Mouse (Mus musculus) hindbrain, embryonic 11.5 days (tissue): ENCODE measurements around the gene Gm15517. TPM values are rescaled to one million over a fixed set of nuclear protein-coding genes. Genes with fewer than 3 reads are reported as not detected.

Experiments used
- ATAC-seq: fragments of 200-750 bp; cut with Nextera tagmentation; 2 replicates; pipeline ENCODE4 v1.8.0; 2017; ENCODE audit warnings: mild to moderate bottlenecking, moderate TSS enrichment, moderate library complexity; ENCODE audit not compliant: low FRiP score
- DNase-seq: peaks from one replicate; pipeline ENCODE4 v3.0.0-alpha.2; 2015; ENCODE audit warnings: low spot score
- H3K27ac ChIP-seq: fragments of 300-500 bp; sonication (generic); 2 replicates; pipeline ENCODE4 v1.5.1; 2014; ENCODE audit warnings: mild to moderate bottlenecking, low read depth, low read length
- H3K27me3 ChIP-seq: fragments of 300-500 bp; sonication (generic); 2 replicates; pipeline ENCODE4 v1.6.1; 2014; ENCODE audit warnings: mild to moderate bottlenecking, low read length, moderate library complexity, mixed read lengths; ENCODE audit not compliant: control insufficient read depth, insufficient read depth
- H3K36me3 ChIP-seq: fragments of 300-500 bp; sonication (generic); 2 replicates; pipeline ENCODE4 v1.6.1; 2014; ENCODE audit warnings: mild to moderate bottlenecking, low read length, moderate library complexity, mixed read lengths; ENCODE audit not compliant: control insufficient read depth, insufficient read depth
- H3K4me1 ChIP-seq: fragments of 300-500 bp; sonication (generic); replicated peaks from 2 replicates; pipeline ENCODE4 v1.6.1; 2014; ENCODE audit warnings: low read length, mixed read lengths; ENCODE audit not compliant: control insufficient read depth, insufficient read depth
- H3K4me2 ChIP-seq: fragments of 300-500 bp; sonication (generic); replicated peaks from 2 replicates; pipeline ENCODE4 v1.6.1; 2014; ENCODE audit warnings: mild to moderate bottlenecking, low read depth, low read length
- H3K4me3 ChIP-seq: fragments of 300-500 bp; sonication (generic); 2 replicates; pipeline ENCODE4 v1.5.1; 2014; ENCODE audit warnings: low read depth, low read length
- H3K9ac ChIP-seq: fragments of 300-500 bp; sonication (generic); 2 replicates; pipeline ENCODE4 v1.6.1; 2014; ENCODE audit warnings: low read depth, low read length
- H3K9me3 ChIP-seq: fragments of 300-500 bp; sonication (generic); 2 replicates; pipeline ENCODE4 v1.6.1; 2016; ENCODE audit warnings: low read length; ENCODE audit not compliant: control insufficient read depth
- WGBS: fragments of 180-500 bp; shearing (Covaris S2); extraction: QIAGEN DNeasy Blood & Tissue Kit; methylation state at CpG from one replicate; pipeline ENCODE4 v1.1.7; 2014; 5-methylcytosine and 5-hydroxymethylcytosine counted together
- polyA plus RNA-seq: library from polyadenylated mRNA; unstranded; fragments of >200 nt; fragmentation: Nextera tagmentation; extraction: Ambion mirVana; gene quantifications from 2 replicates; pipeline ENCODE4 v1.2.1, GENCODE M21; 2014

Gene Gm15517
- polyA plus RNA-seq, 1 experiment from 2014 or later: not detected

GRCm38 (mm10) chr7:44257278-44257677 lies 4.0 kb upstream of the Gm15517 start, which contains the start of gene Acp4:
Gene Acp4 (minus strand): TSS chr7:44257378.
- no peak for ATAC-seq

GRCm38 (mm10) chr7:44260410-44260809 lies 837 bp upstream of the Gm15517 start:
- H3K36me3 ChIP-seq: no peaks in the 10 kb centered on the region
- no peak overlapping the region for H3K9ac ChIP-seq
- ATAC-seq: no peak
- H3K4me3 ChIP-seq: no peak overlapping the region
- no peak overlapping the region for H3K4me2 ChIP-seq
- H3K9me3 ChIP-seq: no peaks in the 10 kb centered on the region
- H3K27ac ChIP-seq: no peak overlapping the region
- H3K4me1 ChIP-seq: no peaks in the 10 kb centered on the region
- WGBS: 73% methylated on average over 6 of the region's 6 CpGs
- H3K27me3 ChIP-seq: no peaks in the 10 kb centered on the region; the same call in 1 of the 2 replicates
- DNase-seq: no peak

More at GRCm38 (mm10) chr7:44257278-44257677, 4.0 kb upstream of the Gm15517 start, which contains the start of gene Acp4:
- no peaks in the 10 kb centered on the region for H3K9me3 ChIP-seq
- H3K4me3 ChIP-seq: no peak within 1 kb of the TSS
- WGBS: 72% methylated on average over 4 of the region's 4 CpGs
- H3K4me2 ChIP-seq: no peak within 1 kb of the TSS
- H3K9ac ChIP-seq: no peak within 1 kb of the TSS
- no peaks in the 10 kb centered on the region; the same call in 1 of the 2 replicates for H3K27me3 ChIP-seq
- no peaks in the 10 kb centered on the region for H3K4me1 ChIP-seq
- no peaks in the 10 kb centered on the region for H3K36me3 ChIP-seq
- DNase-seq: no peak
- H3K27ac ChIP-seq: no peak within 1 kb of the TSS

GRCm38 (mm10) chr7:44262791-44263643 lies 1.8 kb downstream of the Gm15517 start:
- no peak overlapping the region for H3K9ac ChIP-seq
- H3K36me3 ChIP-seq: no peaks in the 10 kb centered on the region
- H3K27ac ChIP-seq: no peak overlapping the region
- peak; percentile 98 for DNase-seq
- peak overlapping the region; percentile 41 for H3K4me2 ChIP-seq
- WGBS: 2% methylated on average over 34 of the region's 34 CpGs
- ATAC-seq: peak; percentile 76
- H3K4me3 ChIP-seq: no peak overlapping the region
- no peaks in the 10 kb centered on the region; the same call in 1 of the 2 replicates for H3K27me3 ChIP-seq
- no peaks in the 10 kb centered on the region for H3K4me1 ChIP-seq
- no peaks in the 10 kb centered on the region for H3K9me3 ChIP-seq

- DNase-seq (no peak), ATAC-seq (no peak)
- Histone ChIP-seq H3K4me2 (no peak overlapping the region), H3K27me3 (no peaks in the 10 kb centered on the region), H3K27ac (no peak overlapping the region), H3K4me1 (no peaks in the 10 kb centered on the region), H3K4me3 (no peak overlapping the region), H3K9ac (no peak overlapping the region), H3K36me3 (no peaks in the 10 kb centered on the region), H3K9me3 (no peaks in the 10 kb centered on the region)
- WGBS: 85% methylated on average over 11 of the region's 11 CpGs
Observed at GRCm38 (mm10) chr7:44268117-44268516, 6.9 kb downstream of the Gm15517 start.

GRCm38 (mm10) chr7:44269397-44269796 lies 8.2 kb downstream of the Gm15517 start:
- no peak overlapping the region for H3K27ac ChIP-seq
- no peak overlapping the region for H3K4me2 ChIP-seq
- no peaks in the 10 kb centered on the region for H3K4me1 ChIP-seq
- H3K9ac ChIP-seq: no peak overlapping the region
- H3K9me3 ChIP-seq: no peaks in the 10 kb centered on the region
- DNase-seq (no peak), ATAC-seq (no peak)
- H3K36me3 ChIP-seq: no peaks in the 10 kb centered on the region
- H3K27me3 ChIP-seq: no peaks in the 10 kb centered on the region
- 92% methylated on average over 2 of the region's 2 CpGs for WGBS
- no peak overlapping the region for H3K4me3 ChIP-seq

GRCm38 (mm10) chr7:44271309-44271708 lies 10.1 kb downstream of the Gm15517 start:
- Histone ChIP-seq H3K27me3 (no peaks in the 10 kb centered on the region), H3K4me1 (no peaks in the 10 kb centered on the region), H3K9ac (no peak overlapping the region), H3K4me3 (no peak overlapping the region), H3K27ac (no peak overlapping the region), H3K36me3 (no peaks in the 10 kb centered on the region), H3K9me3 (no peaks in the 10 kb centered on the region), H3K4me2 (no peak overlapping the region)
- whole genome bisulfite sequencing: 80% methylated on average over 2 of the region's 2 CpGs
- DNase-seq (no peak), ATAC-seq (no peak)

GRCm38 (mm10) chr7:44272546-44272945 lies 11.3 kb downstream of the Gm15517 start:
- H3K36me3 ChIP-seq: no peaks in the 10 kb centered on the region
- H3K9ac ChIP-seq: no peak overlapping the region
- no peak for DNase-seq
- ATAC-seq: no peak
- no peak overlapping the region for H3K4me2 ChIP-seq
- no peak overlapping the region for H3K27ac ChIP-seq
- 84% methylated on average over 7 of the region's 7 CpGs for WGBS
- H3K4me3 ChIP-seq: no peak overlapping the region
- no peaks in the 10 kb centered on the region for H3K9me3 ChIP-seq
- H3K4me1 ChIP-seq: no peaks in the 10 kb centered on the region
- no peaks in the 10 kb centered on the region for H3K27me3 ChIP-seq

GRCm38 (mm10) chr7:44273446-44273845 lies 12.2 kb downstream of the Gm15517 start:
- Histone ChIP-seq H3K27ac (no peak overlapping the region), H3K9ac (no peak overlapping the region), H3K4me3 (no peak overlapping the region), H3K4me1 (no peaks in the 10 kb centered on the region), H3K4me2 (no peak overlapping the region), H3K27me3 (no peaks in the 10 kb centered on the region), H3K9me3 (no peaks in the 10 kb centered on the region), H3K36me3 (no peaks in the 10 kb centered on the region)
- WGBS: 54% methylated on average over 7 of the region's 7 CpGs
- ATAC-seq (no peak), DNase-seq (no peak)

- H3K36me3 ChIP-seq: no peaks in the 10 kb centered on the region
- H3K9ac ChIP-seq: no peak overlapping the region
- H3K9me3 ChIP-seq: no peaks in the 10 kb centered on the region
- no peaks in the 10 kb centered on the region for H3K4me1 ChIP-seq
- no peak for ATAC-seq
- H3K27ac ChIP-seq: no peak overlapping the region
- H3K27me3 ChIP-seq: no peaks in the 10 kb centered on the region
- H3K4me2 ChIP-seq: no peak overlapping the region
- no peak overlapping the region for H3K4me3 ChIP-seq
- no peak for DNase-seq
- WGBS: 38% methylated on average over 11 of the region's 11 CpGs
Observed at GRCm38 (mm10) chr7:44274096-44274495, 12.8 kb downstream of the Gm15517 start.
